ENCODE assay signal across 7 mouse cellular contexts in genomic region chr9:99444590-99445178, GRCm38 (mm10). TPM values are rescaled to one million over a fixed set of nuclear protein-coding genes. Genes with fewer than 3 reads are reported as not detected.
DNase-seq lines count a peak whose midpoint lies in the region; ATAC-seq lines count a peak whose summit lies in the region.

No protein-coding gene starts in this region.

- no peak overlapping the region for H3K9ac ChIP-seq in limb, embryonic 11.5 days (ENCODE audit: low read length)
- H3K9ac ChIP-seq in embryonic facial prominence, embryonic 14.5 days (ENCODE audit: low read depth, low read length): no peak overlapping the region
- H3K9ac ChIP-seq in midbrain, embryonic 14.5 days (replicated peaks; ENCODE audit: low read length): no peak overlapping the region
- H3K9ac ChIP-seq in heart, embryonic 11.5 days (ENCODE audit: low read depth, low read length): no peak overlapping the region

- no peak for ATAC-seq in limb, embryonic 11.5 days (ENCODE audit: insufficient number of reproducible peaks, low FRiP score, low TSS enrichment, low read depth)
- ATAC-seq in embryonic facial prominence, embryonic 14.5 days (ENCODE audit: low read depth): peak; percentile 51; the same call in 1 of the 2 replicates
- peak; percentile 63; the same call in 1 of the 2 replicates for ATAC-seq in midbrain, embryonic 14.5 days (ENCODE audit: low FRiP score, low TSS enrichment)
- no peak for ATAC-seq in heart, embryonic 11.5 days (replicated peaks; ENCODE audit: insufficient number of reproducible peaks, low FRiP score, low TSS enrichment)

- no peaks in the 10 kb centered on the region for H3K27me3 ChIP-seq in limb, embryonic 11.5 days (ENCODE audit: control insufficient read depth, insufficient read depth, low read length)
- H3K27me3 ChIP-seq in limb, embryonic 10.5 days (ENCODE audit: low read depth, poor library complexity, severe bottlenecking): no peaks in the 10 kb centered on the region
- H3K27me3 ChIP-seq in embryonic facial prominence, embryonic 14.5 days (replicated peaks; ENCODE audit: control insufficient read depth, insufficient read depth, low read length): no peaks in the 10 kb centered on the region
- no peaks in the 10 kb centered on the region for H3K27me3 ChIP-seq in midbrain, embryonic 14.5 days (ENCODE audit: control insufficient read depth, insufficient read depth, low read length)
- 0 out of 2 replicates have a peak, but pooled peaks cover 2% of the 10 kb centered on the region for H3K27me3 ChIP-seq in heart, embryonic 11.5 days (ENCODE audit: control insufficient read depth, insufficient read depth, low read length)

- H3K27ac ChIP-seq in limb, embryonic 11.5 days (replicated peaks; ENCODE audit: low read depth, low read length): no peak overlapping the region
- no peak overlapping the region for H3K27ac ChIP-seq in limb, embryonic 10.5 days
- H3K27ac ChIP-seq in embryonic facial prominence, embryonic 14.5 days (replicated peaks; ENCODE audit: low read depth, low read length): no peak overlapping the region
- no peak overlapping the region for H3K27ac ChIP-seq in midbrain, embryonic 14.5 days (replicated peaks; ENCODE audit: low read depth, low read length)
- H3K27ac ChIP-seq in heart, embryonic 11.5 days (ENCODE audit: low read depth, low read length): no peak overlapping the region

- 40% methylated on average over 8 of the region's 8 CpGs for WGBS in limb, embryonic 11.5 days
- WGBS in limb, embryonic 10.5 days: 42% methylated on average over 8 of the region's 8 CpGs
- 37% methylated on average over 8 of the region's 8 CpGs for WGBS in embryonic facial prominence, embryonic 14.5 days
- WGBS in midbrain, embryonic 14.5 days: 25% methylated on average over 8 of the region's 8 CpGs
- WGBS in heart, embryonic 11.5 days (ENCODE audit: insufficient replicate concordance): 37% methylated on average over 8 of the region's 8 CpGs

- no peaks in the 10 kb centered on the region for H3K9me3 ChIP-seq in limb, embryonic 11.5 days (ENCODE audit: control insufficient read depth, low read length)
- H3K9me3 ChIP-seq in limb, embryonic 10.5 days (replicated peaks): no peaks in the 10 kb centered on the region
- H3K9me3 ChIP-seq in embryonic facial prominence, embryonic 14.5 days (ENCODE audit: control insufficient read depth, low read length): no peaks in the 10 kb centered on the region
- no peaks in the 10 kb centered on the region for H3K9me3 ChIP-seq in midbrain, embryonic 14.5 days (ENCODE audit: control insufficient read depth, low read length)
- H3K9me3 ChIP-seq in heart, embryonic 11.5 days (replicated peaks; ENCODE audit: control insufficient read depth, low read length): no peaks in the 10 kb centered on the region

- H3K4me2 ChIP-seq in limb, embryonic 11.5 days (ENCODE audit: low read depth, severe bottlenecking): no peak overlapping the region; the same call in 1 of the 2 replicates
- no peak overlapping the region for H3K4me2 ChIP-seq in embryonic facial prominence, embryonic 14.5 days (ENCODE audit: low read depth, low read length)
- no peak overlapping the region for H3K4me2 ChIP-seq in midbrain, embryonic 14.5 days (ENCODE audit: low read length)
- H3K4me2 ChIP-seq in heart, embryonic 11.5 days: no peak overlapping the region

- no peak overlapping the region for H3K4me3 ChIP-seq in limb, embryonic 11.5 days (ENCODE audit: low read depth, low read length)
- H3K4me3 ChIP-seq in limb, embryonic 10.5 days: no peak overlapping the region
- H3K4me3 ChIP-seq in embryonic facial prominence, embryonic 14.5 days (ENCODE audit: low read depth, low read length): no peak overlapping the region
- H3K4me3 ChIP-seq in midbrain, embryonic 14.5 days (replicated peaks; ENCODE audit: low read depth, low read length): no peak overlapping the region
- H3K4me3 ChIP-seq in heart, embryonic 11.5 days (ENCODE audit: low read depth, low read length): no peak overlapping the region

- peak; percentile 53 for DNase-seq in limb, embryonic 11.5 days (ENCODE audit: low spot score)
- no peak for DNase-seq in limb, embryonic 10.5 days (ENCODE audit: low spot score)
- DNase-seq in ZHBTc4 (ENCODE audit: low read depth, low spot score): peak; percentile 85
- DNase-seq in embryonic facial prominence, embryonic 14.5 days (ENCODE audit: low spot score): no peak
- DNase-seq in midbrain, embryonic 14.5 days: peak; percentile 76
- DNase-seq in layer of hippocampus, postnatal 10 days (ENCODE audit: low spot score in 2 of 2): no peak

- H3K4me1 ChIP-seq in limb, embryonic 11.5 days (ENCODE audit: control insufficient read depth, insufficient read depth, low read length): no peaks in the 10 kb centered on the region
- peaks cover 6% of the 10 kb centered on the region for H3K4me1 ChIP-seq in limb, embryonic 10.5 days
- H3K4me1 ChIP-seq in embryonic facial prominence, embryonic 14.5 days (ENCODE audit: control insufficient read depth, insufficient read depth, low read length): peaks cover 8% of the 10 kb centered on the region; the same call in 1 of the 2 replicates
- H3K4me1 ChIP-seq in midbrain, embryonic 14.5 days (ENCODE audit: control insufficient read depth, insufficient read depth, low read length): 0 out of 2 replicates have a peak, but pooled peaks cover 5% of the 10 kb centered on the region
- H3K4me1 ChIP-seq in heart, embryonic 11.5 days (ENCODE audit: control insufficient read depth, insufficient read depth, low read length): no peaks in the 10 kb centered on the region

- H3K36me3 ChIP-seq in limb, embryonic 11.5 days (ENCODE audit: control insufficient read depth, insufficient read depth, low read length): no peaks in the 10 kb centered on the region
- H3K36me3 ChIP-seq in limb, embryonic 10.5 days: no peaks in the 10 kb centered on the region
- H3K36me3 ChIP-seq in embryonic facial prominence, embryonic 14.5 days (ENCODE audit: control insufficient read depth, insufficient read depth, low read length): no peaks in the 10 kb centered on the region
- H3K36me3 ChIP-seq in midbrain, embryonic 14.5 days (ENCODE audit: control insufficient read depth, insufficient read depth, low read length): no peaks in the 10 kb centered on the region
- no peaks in the 10 kb centered on the region for H3K36me3 ChIP-seq in heart, embryonic 11.5 days (ENCODE audit: control insufficient read depth, insufficient read depth, low read length)

RNA-seq across cellular contexts. Expression of gene Nme9, which starts 6.6 kb away (rescaled TPM):
- 0.31 TPM in 1 of 2 replicates, not detected in the other for polyA plus RNA-seq in limb, embryonic 11.5 days (2014; fragmentation: Nextera tagmentation; extraction: Ambion mirVana)
- polyA plus RNA-seq in limb, embryonic 10.5 days (2016; fragmentation: Nextera tagmentation; extraction: Ambion mirVana): not detected in 2 replicates
- 0.41 and 3.3 TPM in 2 replicates for polyA plus RNA-seq in embryonic facial prominence, embryonic 14.5 days (2014; fragmentation: Nextera tagmentation; extraction: Ambion mirVana)
- 0.31 TPM in 1 of 2 replicates, not detected in the other for polyA plus RNA-seq in midbrain, embryonic 14.5 days (2014; fragmentation: Nextera tagmentation; extraction: Ambion mirVana)
- under 1 TPM; 0.65 to 0.89 TPM for total RNA-seq in layer of hippocampus, postnatal 10 days (2021)
- 0.19 TPM in 1 of 2 replicates, not detected in the other for polyA plus RNA-seq in heart, embryonic 11.5 days (2014; fragmentation: Nextera tagmentation; extraction: Ambion mirVana)

RNA-seq across cellular contexts. Expression of gene Mras, which starts 7.5 kb away (rescaled TPM):
- polyA plus RNA-seq in limb, embryonic 11.5 days (2014; fragmentation: Nextera tagmentation; extraction: Ambion mirVana): 14.1 and 16.4 TPM in 2 replicates
- polyA plus RNA-seq in limb, embryonic 10.5 days (2016; fragmentation: Nextera tagmentation; extraction: Ambion mirVana): 8.8 and 11.9 TPM in 2 replicates
- 22.9 and 30.6 TPM in 2 replicates for polyA plus RNA-seq in embryonic facial prominence, embryonic 14.5 days (2014; fragmentation: Nextera tagmentation; extraction: Ambion mirVana)
- 58.0 and 59.9 TPM in 2 replicates for polyA plus RNA-seq in midbrain, embryonic 14.5 days (2014; fragmentation: Nextera tagmentation; extraction: Ambion mirVana)
- total RNA-seq in layer of hippocampus, postnatal 10 days (2021): 10 to 100 TPM; 77.8 to 96.3 TPM
- 5.8 and 6.4 TPM in 2 replicates for polyA plus RNA-seq in heart, embryonic 11.5 days (2014; fragmentation: Nextera tagmentation; extraction: Ambion mirVana)

Comparison
In these comparisons a context has a peak if more than half of its experiments do, and no peak if none do; other contexts are left out.
1. DNase-seq: peak in limb, embryonic 11.5 days (single experiment), ZHBTc4 (single experiment) and midbrain, embryonic 14.5 days (single experiment); none in limb, embryonic 10.5 days (single experiment), embryonic facial prominence, embryonic 14.5 days (single experiment) and layer of hippocampus, postnatal 10 days (0 of 2).
2. ATAC-seq: peak in embryonic facial prominence, embryonic 14.5 days (single experiment) and midbrain, embryonic 14.5 days (single experiment); none in limb, embryonic 11.5 days (single experiment) and heart, embryonic 11.5 days (single experiment).